Mouse (Mus musculus) embryo, embryonic 11 days (tissue): ENCODE results near the gene Ccdc182.

Experiments used
- DNase-seq: peaks from one replicate; pipeline ENCODE4 v3.0.0-alpha.2; 2015

Gene Ccdc182

GRCm38 (mm10) chr11:88281428-88282119 is 12.3 kb upstream of the Ccdc182 start:
- DNase-seq: no peak

GRCm38 (mm10) chr11:88282516-88282915 is 11.3 kb upstream of the Ccdc182 start:
- no peak for DNase-seq

- DNase-seq: no peak
These were observed 7.8 kb upstream of the Ccdc182 start for GRCm38 (mm10) chr11:88286019-88286418.

- DNase-seq: no peak
These were observed 5.5 kb upstream of the Ccdc182 start for GRCm38 (mm10) chr11:88288400-88288799.

- no peak for DNase-seq
These were observed 5.0 kb upstream of the Ccdc182 start for GRCm38 (mm10) chr11:88288805-88289340.

- DNase-seq: no peak
These were observed 2.6 kb upstream of the Ccdc182 start for GRCm38 (mm10) chr11:88291245-88291644.

GRCm38 (mm10) chr11:88291688-88292087 is 2.2 kb upstream of the Ccdc182 start:
- DNase-seq: peak; percentile 73

- DNase-seq: no peak
These were observed 494 bp downstream of the Ccdc182 start for GRCm38 (mm10) chr11:88294394-88294710.

GRCm38 (mm10) chr11:88295298-88295697 is 1.4 kb downstream of the Ccdc182 start:
- no peak for DNase-seq

GRCm38 (mm10) chr11:88297526-88297925 is 3.7 kb downstream of the Ccdc182 start:
- peak; percentile 82 for DNase-seq

GRCm38 (mm10) chr11:88299345-88299744 is 5.5 kb downstream of the Ccdc182 start:
- no peak for DNase-seq

- DNase-seq: peak; percentile 77
These were observed 7.8 kb downstream of the Ccdc182 start for GRCm38 (mm10) chr11:88301619-88302018.

- DNase-seq: no peak
These were observed 11.9 kb downstream of the Ccdc182 start for GRCm38 (mm10) chr11:88305759-88306158.

GRCm38 (mm10) chr11:88307616-88308543 is 14.0 kb downstream of the Ccdc182 start:
- DNase-seq: no peak

GRCm38 (mm10) chr11:88309059-88309700 is 15.3 kb downstream of the Ccdc182 start:
- DNase-seq: peak; percentile 60

GRCm38 (mm10) chr11:88310773-88311172 is 16.9 kb downstream of the Ccdc182 start:
- no peak for DNase-seq

GRCm38 (mm10) chr11:88311606-88312005 is 17.7 kb downstream of the Ccdc182 start:
- DNase-seq: no peak

GRCm38 (mm10) chr11:88313512-88313911 is 19.7 kb downstream of the Ccdc182 start:
- peak; percentile 70 for DNase-seq

GRCm38 (mm10) chr11:88314471-88314870 is 20.6 kb downstream of the Ccdc182 start:
- no peak for DNase-seq

GRCm38 (mm10) chr11:88315393-88315792 is 21.5 kb downstream of the Ccdc182 start:
- no peak for DNase-seq

- no peak for DNase-seq
These were observed 25.0 kb downstream of the Ccdc182 start for GRCm38 (mm10) chr11:88318850-88319249.

- DNase-seq: no peak
These were observed 33.2 kb downstream of the Ccdc182 start for GRCm38 (mm10) chr11:88327016-88327415.
